Mouse (Mus musculus): ENCODE measurements at regions not wholly inside any gene's neighbourhood (a gene's known extent, or its start where the extent isn't known, plus 50 kb on each side); places are given as distances from the start of the nearest gene placed in this dataset.

DNA sequence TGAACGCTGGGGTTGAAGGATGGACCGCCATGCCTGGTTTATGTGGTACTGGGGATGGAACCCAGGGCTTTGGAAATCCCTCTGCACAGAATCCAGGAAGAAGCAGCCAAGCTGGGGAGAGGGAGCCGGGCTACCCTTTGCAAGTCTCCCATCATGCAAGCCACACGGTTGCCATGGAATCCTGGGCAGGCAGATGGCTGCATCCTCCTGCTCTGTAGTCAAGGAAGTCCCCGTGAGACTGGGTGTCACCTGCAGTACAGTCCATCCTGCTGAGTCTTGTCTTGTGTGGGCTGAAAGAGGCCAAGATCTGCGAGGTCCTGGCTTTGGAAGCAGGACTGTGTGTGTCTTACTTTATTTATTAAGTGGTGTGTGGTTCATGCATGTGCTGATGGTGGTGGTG is 117.5 kb upstream of the S1pr3 start:
- Histone ChIP-seq H3K4me3 (ENCODE audit: low read depth, low read length) (no peak overlapping the region), H3K36me3 (ENCODE audit: control insufficient read depth, insufficient read depth) (no peaks in the 10 kb centered on the region), H3K9ac (ENCODE audit: low read depth, low read length) (no peak overlapping the region), H3K27ac (ENCODE audit: low read depth, low read length) (no peak overlapping the region), H3K27me3 (replicated peaks; ENCODE audit: control insufficient read depth, insufficient read depth, low read length) (no peaks in the 10 kb centered on the region), H3K4me2 (replicated peaks; ENCODE audit: low read depth) (no peak overlapping the region), H3K4me1 (replicated peaks; ENCODE audit: control insufficient read depth, insufficient read depth, low read length) (no peaks in the 10 kb centered on the region), H3K9me3 (ENCODE audit: control insufficient read depth) (no peaks in the 10 kb centered on the region)
- TF ChIP-seq CTCF (IDR thresholded peaks at IDR 0.05; ENCODE audit: low read depth): no peak
- 78% methylated on average over 6 of the region's 6 CpGs for WGBS
- no peak for ATAC-seq

DNA sequence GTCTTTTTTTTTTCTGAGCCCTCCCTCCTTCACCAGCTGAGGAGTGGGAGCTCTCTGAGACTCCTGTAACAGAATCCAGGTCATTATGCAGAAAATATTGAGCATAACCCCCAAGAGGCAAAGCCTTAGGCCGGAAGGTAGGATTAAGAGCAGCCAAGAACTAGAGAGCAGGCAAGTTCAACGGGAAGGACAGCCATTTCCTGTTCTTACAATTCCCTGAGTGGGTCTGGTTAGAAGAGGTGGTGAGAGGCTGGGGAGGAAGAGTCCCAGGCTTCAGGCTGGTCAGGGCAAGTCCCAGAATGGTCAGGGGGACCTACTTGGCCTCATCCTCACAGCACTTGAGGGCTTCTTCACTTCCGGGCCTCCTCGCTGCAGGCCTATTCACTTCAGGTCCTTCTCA is 115.4 kb upstream of the S1pr3 start:
- 75% methylated on average over 4 of the region's 4 CpGs for WGBS

DNA sequence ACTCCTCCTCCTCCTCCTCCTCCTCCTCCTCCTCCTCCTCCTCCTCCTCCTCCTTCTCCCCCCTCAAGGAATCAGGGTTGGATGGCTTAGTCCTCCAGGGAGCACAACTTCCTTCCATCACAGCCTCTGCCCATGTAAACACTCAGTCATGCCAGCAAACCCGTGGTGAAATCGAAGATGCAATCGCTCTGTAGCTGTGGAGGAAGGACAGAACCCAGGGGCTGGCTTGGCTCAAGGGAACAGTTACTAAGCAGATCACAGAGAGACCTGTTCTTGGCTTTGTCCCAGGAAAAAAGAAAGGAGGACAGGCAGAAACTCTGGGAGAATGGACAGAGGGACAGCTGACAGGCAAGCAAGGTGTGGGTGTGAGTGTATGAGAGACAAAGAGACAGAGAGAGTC is 112.6 kb upstream of the S1pr3 start:
- no peaks in the 10 kb centered on the region for H3K36me3 ChIP-seq (ENCODE audit: control insufficient read depth, insufficient read depth)

More for the DNA sequence above, 115.4 kb upstream of the S1pr3 start:
- H3K36me3 ChIP-seq (ENCODE audit: control insufficient read depth, insufficient read depth): no peaks in the 10 kb centered on the region
- no peak for TF ChIP-seq CTCF (IDR thresholded peaks at IDR 0.05; ENCODE audit: low read depth)
- H3K4me2 ChIP-seq (replicated peaks; ENCODE audit: low read depth): no peak overlapping the region
- no peak overlapping the region for H3K9ac ChIP-seq (ENCODE audit: low read depth, low read length)
- H3K4me3 ChIP-seq (ENCODE audit: low read depth, low read length): no peak overlapping the region
- no peaks in the 10 kb centered on the region for H3K9me3 ChIP-seq (ENCODE audit: control insufficient read depth)
- H3K4me1 ChIP-seq (replicated peaks; ENCODE audit: control insufficient read depth, insufficient read depth, low read length): no peaks in the 10 kb centered on the region
- H3K27me3 ChIP-seq (replicated peaks; ENCODE audit: control insufficient read depth, insufficient read depth, low read length): no peaks in the 10 kb centered on the region
- ATAC-seq: no peak
- no peak overlapping the region for H3K27ac ChIP-seq (ENCODE audit: low read depth, low read length)

DNA sequence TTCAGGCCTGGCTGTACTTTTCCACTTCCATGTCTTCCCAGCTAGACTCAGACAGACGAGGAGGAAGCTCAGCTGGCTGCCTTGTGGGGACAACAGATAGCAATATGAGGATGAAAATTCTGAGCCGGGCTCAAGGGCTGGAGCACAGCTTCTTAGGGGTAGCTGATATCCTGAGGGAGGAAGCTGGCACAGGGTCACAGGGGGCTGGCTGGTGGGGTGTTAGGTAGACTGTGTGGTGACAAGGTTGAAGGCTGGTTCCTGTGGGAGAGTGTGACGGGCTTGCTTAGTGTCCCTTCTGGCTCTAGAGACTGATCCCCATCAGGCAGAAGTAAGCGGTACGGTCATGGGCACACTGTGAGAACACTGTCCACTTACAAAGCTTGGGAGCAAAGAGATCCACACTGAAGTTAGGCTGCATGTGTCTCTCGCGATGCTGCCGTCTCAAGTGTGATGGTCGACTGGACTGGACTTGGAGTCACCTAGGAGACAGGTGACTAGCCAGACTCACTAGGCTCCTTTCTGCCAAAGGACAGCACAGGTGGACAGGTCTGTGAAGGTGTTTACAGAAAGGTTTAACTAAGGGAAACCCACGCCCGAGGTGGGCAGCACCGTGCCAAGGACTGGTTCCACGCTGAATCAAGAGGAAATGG is 111.1 kb upstream of the S1pr3 start:
- H3K4me3 ChIP-seq (ENCODE audit: low read depth, low read length): no peak overlapping the region
- no peak overlapping the region for H3K4me2 ChIP-seq (replicated peaks; ENCODE audit: low read depth)
- no peak overlapping the region for H3K9ac ChIP-seq (ENCODE audit: low read depth, low read length)
- H3K27me3 ChIP-seq (replicated peaks; ENCODE audit: control insufficient read depth, insufficient read depth, low read length): no peaks in the 10 kb centered on the region
- no peak overlapping the region for H3K27ac ChIP-seq (ENCODE audit: low read depth, low read length)
- no peak for TF ChIP-seq CTCF (IDR thresholded peaks at IDR 0.05; ENCODE audit: low read depth)
- no peak for ATAC-seq
- H3K9me3 ChIP-seq (ENCODE audit: control insufficient read depth): no peaks in the 10 kb centered on the region
- no peaks in the 10 kb centered on the region for H3K36me3 ChIP-seq (ENCODE audit: control insufficient read depth, insufficient read depth)
- 88% methylated on average over 13 of the region's 13 CpGs for WGBS
- no peaks in the 10 kb centered on the region for H3K4me1 ChIP-seq (replicated peaks; ENCODE audit: control insufficient read depth, insufficient read depth, low read length)

More for the DNA sequence above, 112.6 kb upstream of the S1pr3 start:
- no peak for ATAC-seq
- Histone ChIP-seq H3K4me2 (replicated peaks; ENCODE audit: low read depth) (no peak overlapping the region), H3K27ac (ENCODE audit: low read depth, low read length) (no peak overlapping the region), H3K4me3 (ENCODE audit: low read depth, low read length) (no peak overlapping the region), H3K9me3 (ENCODE audit: control insufficient read depth) (no peaks in the 10 kb centered on the region), H3K27me3 (replicated peaks; ENCODE audit: control insufficient read depth, insufficient read depth, low read length) (no peaks in the 10 kb centered on the region), H3K9ac (ENCODE audit: low read depth, low read length) (no peak overlapping the region), H3K4me1 (replicated peaks; ENCODE audit: control insufficient read depth, insufficient read depth, low read length) (no peaks in the 10 kb centered on the region)
- 46% methylated on average over 3 of the region's 3 CpGs for WGBS
- TF ChIP-seq CTCF (IDR thresholded peaks at IDR 0.05; ENCODE audit: low read depth): no peak

DNA sequence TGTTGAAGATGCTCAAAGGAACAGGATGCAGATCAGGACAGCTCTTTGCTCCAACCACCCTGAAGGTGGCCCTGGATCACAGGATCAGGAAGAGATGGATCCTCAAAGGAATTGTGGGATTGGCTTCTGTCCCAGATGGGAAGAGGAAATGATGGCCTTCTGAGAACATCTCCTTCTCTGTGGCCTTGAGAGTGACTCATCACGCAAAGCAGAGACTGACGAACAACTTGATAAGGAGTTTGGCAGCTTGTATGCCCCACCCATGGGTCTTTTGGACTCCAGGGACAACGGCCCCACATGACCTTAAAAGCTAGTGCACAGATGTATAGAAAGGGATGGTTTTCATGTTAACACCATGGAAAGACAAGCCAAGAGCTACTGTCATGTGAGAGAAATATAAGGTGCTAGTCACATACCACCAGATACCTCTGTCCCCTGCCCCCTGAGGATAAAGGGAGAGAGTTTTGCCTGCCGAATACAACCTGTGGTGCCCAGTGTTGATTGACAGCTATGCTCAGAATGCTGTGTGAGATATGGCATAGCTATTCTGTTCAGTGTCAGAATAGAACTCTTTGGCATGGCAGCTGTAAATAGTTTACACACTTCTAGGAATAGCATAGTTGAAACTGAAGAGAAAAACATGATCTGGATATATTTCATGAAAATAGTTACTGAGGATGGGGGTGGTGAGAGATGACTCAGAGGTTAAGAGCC is 109.2 kb upstream of the S1pr3 start:
- TF ChIP-seq CTCF (IDR thresholded peaks at IDR 0.05; ENCODE audit: low read depth): no peak
- H3K36me3 ChIP-seq (ENCODE audit: control insufficient read depth, insufficient read depth): no peaks in the 10 kb centered on the region
- no peak overlapping the region for H3K27ac ChIP-seq (ENCODE audit: low read depth, low read length)
- no peak overlapping the region for H3K4me2 ChIP-seq (replicated peaks; ENCODE audit: low read depth)
- H3K9ac ChIP-seq (ENCODE audit: low read depth, low read length): no peak overlapping the region
- no peak for ATAC-seq
- WGBS: 47% methylated on average over 4 of the region's 4 CpGs
- no peaks in the 10 kb centered on the region for H3K9me3 ChIP-seq (ENCODE audit: control insufficient read depth)
- H3K4me1 ChIP-seq (replicated peaks; ENCODE audit: control insufficient read depth, insufficient read depth, low read length): no peaks in the 10 kb centered on the region
- no peak overlapping the region for H3K4me3 ChIP-seq (ENCODE audit: low read depth, low read length)
- H3K27me3 ChIP-seq (replicated peaks; ENCODE audit: control insufficient read depth, insufficient read depth, low read length): no peaks in the 10 kb centered on the region

DNA sequence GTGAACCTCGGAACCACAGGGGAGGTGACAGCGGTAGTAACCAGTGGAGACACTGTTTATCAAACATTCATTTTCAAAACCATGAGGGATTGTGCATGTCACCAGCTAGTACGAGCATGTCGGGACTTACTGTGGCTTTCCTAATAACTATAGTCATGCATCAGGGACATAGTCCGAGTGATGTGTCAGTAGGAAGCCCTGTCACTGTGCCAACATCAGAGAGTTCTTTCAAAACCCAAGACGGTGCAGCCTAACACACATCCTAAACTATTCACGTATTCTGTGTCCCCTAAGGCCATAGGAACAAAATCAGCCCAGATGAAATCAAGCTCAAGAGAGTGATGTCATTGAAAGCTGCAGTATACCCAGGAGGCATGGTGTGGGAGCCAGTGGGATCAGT is 107.0 kb upstream of the S1pr3 start:
- WGBS: 83% methylated on average over 7 of the region's 7 CpGs
- Histone ChIP-seq H3K9ac (ENCODE audit: low read depth, low read length) (no peak overlapping the region), H3K27me3 (replicated peaks; ENCODE audit: control insufficient read depth, insufficient read depth, low read length) (no peaks in the 10 kb centered on the region), H3K36me3 (ENCODE audit: control insufficient read depth, insufficient read depth) (no peaks in the 10 kb centered on the region), H3K4me2 (replicated peaks; ENCODE audit: low read depth) (no peak overlapping the region), H3K4me1 (replicated peaks; ENCODE audit: control insufficient read depth, insufficient read depth, low read length) (no peaks in the 10 kb centered on the region), H3K4me3 (ENCODE audit: low read depth, low read length) (no peak overlapping the region), H3K27ac (ENCODE audit: low read depth, low read length) (no peak overlapping the region), H3K9me3 (ENCODE audit: control insufficient read depth) (no peaks in the 10 kb centered on the region)
- no peak for ATAC-seq
- TF ChIP-seq CTCF (IDR thresholded peaks at IDR 0.05; ENCODE audit: low read depth): no peak
